Mouse (Mus musculus): ENCODE results near the gene Rpl36-ps4.

DNA sequence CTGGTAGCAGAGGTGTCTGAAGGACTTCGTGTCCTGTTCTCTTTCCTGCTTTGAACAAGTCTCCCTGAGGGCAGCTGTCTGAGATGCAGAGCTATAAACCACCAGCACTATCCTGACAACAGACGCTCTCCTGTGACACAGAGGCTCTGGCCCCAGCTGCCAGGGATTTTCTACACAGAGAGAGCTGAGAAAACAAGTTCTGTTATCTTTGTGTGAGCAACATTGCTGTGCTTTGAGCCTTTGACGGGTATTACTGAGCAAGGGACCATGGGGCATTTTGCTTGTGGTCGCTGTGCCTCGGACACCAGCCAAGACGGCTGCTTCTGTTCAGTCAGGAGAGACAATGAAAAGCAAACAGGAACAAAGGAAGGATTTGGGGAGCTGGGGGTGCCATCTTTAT, 17.6 kb upstream of the Rpl36-ps4 start:
- no peak for TF ChIP-seq POLR2A (IDR thresholded peaks at IDR 0.05; ENCODE audit: borderline replicate concordance, control insufficient read depth, low read depth, low read length)
- TF ChIP-seq CTCF (IDR thresholded peaks at IDR 0.05; ENCODE audit: control insufficient read depth, insufficient read depth, low read length): no peak

Data from bone marrow, adult 2 months (tissue).